Mouse (Mus musculus): Measurements from ENCODE around the gene Flad1.
A peak's percentile ranks its signal among the peaks of the same experiment; 100 is the strongest.
"Not testable (repeated sequence)": the region's sequence is repeated elsewhere in the genome, so short reads cannot be mapped to it uniquely, and the experiment has no call there.

Gene Flad1

GRCm38 (mm10) chr3:89411490-89412393 lies at the start of gene Flad1:
Gene Flad1 (minus strand): TSS chr3:89411870.
- peak; percentile 100 for DNase-seq (ENCODE audit: low spot score)

GRCm38 (mm10) chr3:89458965-89459807 lies 47.5 kb upstream of the Flad1 start:
- peak; percentile 97 for DNase-seq (ENCODE audit: low spot score)

- DNase-seq (ENCODE audit: low spot score) = no peak
Observed at GRCm38 (mm10) chr3:89458372-89458964, 46.8 kb upstream of the Flad1 start.

- DNase-seq (ENCODE audit: low spot score) = peak; percentile 91
Observed at GRCm38 (mm10) chr3:89456726-89457665, 45.3 kb upstream of the Flad1 start.

DNA sequence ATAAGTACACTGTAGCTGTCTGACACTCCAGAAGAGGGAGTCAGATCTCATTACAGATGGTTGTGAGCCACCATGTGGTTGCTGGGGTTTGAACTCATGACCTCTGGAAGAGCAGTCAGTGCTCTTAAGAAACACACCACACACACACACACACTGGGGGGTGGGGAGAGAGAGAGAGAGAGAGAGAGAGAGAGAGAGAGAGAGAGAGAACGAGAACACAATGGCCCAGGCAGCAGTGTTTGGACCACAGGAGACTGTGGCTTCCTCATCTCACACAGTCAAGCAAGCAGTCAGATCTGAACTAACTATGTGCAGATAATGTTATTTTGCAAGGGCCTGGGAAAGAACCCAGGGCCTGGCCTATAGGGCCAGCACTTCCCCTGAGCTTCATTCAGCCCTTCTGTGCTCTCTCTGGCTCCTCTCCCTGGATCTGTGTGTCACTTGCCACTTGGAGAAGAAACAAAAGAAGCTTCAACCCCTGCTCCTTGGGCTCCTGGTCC lies 44.2 kb upstream of the Flad1 start:
- DNase-seq (ENCODE audit: low spot score) = no peak

DNA sequence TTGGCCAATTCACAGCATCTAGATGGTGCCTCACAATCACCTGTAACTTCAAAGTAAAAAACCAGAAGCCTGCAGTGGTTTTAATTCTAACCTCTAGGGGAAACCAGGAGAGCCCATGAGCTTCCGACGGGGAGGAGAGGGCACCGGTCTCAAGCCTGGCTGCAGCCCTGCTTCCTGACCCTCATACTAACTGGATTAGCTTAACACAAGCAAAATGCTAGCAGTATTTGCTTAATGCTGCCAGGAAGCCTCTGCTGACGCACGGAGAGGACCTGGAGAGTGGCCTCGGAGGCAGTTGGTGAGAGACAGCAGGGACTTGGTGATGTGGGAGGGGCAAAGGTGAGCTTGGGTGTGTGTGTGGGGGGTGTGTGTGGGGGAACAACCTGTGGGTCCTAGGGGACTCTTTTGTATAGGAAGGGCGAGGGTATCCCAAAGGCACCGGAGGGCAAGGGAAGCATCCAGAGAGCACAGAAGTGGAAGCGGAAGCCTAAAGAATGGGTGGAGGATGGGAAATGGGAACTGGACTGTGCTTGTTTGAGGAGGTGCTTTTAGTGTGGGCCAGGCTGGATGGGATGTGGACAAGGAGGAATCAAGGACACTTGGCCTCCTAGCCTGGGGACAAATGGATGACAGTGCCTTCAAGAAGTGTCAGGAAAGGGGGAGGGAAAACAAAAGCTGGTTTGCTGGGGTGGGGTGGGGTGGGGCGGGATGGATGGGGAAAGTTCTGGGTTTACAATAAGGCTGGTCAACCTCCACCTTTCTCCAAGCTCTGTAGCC lies 42.9 kb upstream of the Flad1 start, which contains the start of gene Pmvk:
Pmvk (plus strand) TSS at position 141 of the 777 bp plus-strand sequence.
- no peak for DNase-seq (ENCODE audit: low spot score)

DNA sequence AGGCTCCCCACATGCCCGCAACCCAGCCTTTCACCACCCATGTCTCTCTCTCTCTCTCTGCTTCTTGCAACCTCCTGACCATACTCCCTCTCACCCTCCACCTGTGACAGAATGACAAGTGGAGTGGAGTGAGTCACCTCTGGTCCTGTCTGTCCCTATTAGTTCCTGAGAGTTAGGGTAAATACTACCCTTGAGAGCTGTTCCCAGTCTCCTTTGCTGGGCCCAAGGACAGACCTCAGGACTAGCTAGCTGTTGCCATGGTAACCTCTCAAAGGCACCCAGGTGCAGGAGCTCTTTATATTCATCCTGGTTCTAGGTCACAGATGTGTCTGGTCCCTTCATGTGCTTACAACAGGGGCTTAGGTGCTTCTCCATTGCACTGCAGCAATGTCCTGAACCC lies 40.2 kb upstream of the Flad1 start:
- no peak for DNase-seq (ENCODE audit: low spot score)

GRCm38 (mm10) chr3:89449541-89449940 lies 37.9 kb upstream of the Flad1 start:
- peak; percentile 74 for DNase-seq (ENCODE audit: low spot score)

DNA sequence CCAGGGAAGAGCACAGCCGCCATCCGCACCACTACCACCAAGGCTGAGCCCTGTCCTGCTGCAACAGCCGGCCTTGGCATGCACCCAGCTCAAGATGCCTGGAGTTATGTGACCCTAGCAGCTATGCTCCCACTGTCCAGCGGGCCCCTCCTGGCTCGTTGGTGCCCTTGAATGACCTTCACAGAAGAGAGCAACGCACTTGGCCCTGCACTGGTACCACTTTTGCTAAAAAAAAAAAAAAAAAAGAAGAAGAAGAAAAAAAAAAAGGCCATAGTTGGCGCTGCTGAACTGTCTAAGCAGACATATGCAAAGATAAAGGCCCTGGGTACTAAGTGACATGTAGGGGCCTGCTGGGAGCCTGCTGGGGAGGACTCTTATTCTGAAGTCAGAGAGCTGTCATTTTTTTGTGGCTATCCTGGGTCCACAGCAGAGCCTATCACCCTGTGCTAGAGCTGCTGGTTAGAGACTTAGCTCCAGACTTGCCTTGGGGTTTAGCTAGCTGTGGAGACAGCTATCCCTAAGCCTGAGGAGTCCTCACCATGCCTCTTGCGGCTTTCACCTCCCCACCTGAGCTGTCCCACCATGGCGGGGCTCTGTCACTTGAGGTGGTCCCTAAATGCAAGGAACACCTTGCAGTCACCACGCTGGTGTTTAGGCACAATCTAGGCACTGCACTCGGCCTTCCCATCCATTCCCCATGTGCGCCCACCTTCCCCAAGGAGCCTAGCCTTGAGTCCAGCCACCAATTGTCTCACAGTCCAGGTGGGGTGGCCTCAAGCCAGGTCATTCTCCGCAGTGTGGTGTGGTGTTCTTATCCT lies 37.3 kb upstream of the Flad1 start:
- no peak for DNase-seq (ENCODE audit: low spot score)

- no peak for DNase-seq (ENCODE audit: low spot score)
Observed at GRCm38 (mm10) chr3:89440691-89441090, 29.0 kb upstream of the Flad1 start.

- DNase-seq (ENCODE audit: low spot score) = peak; percentile 69
Observed at GRCm38 (mm10) chr3:89437269-89437668, 25.6 kb upstream of the Flad1 start.

DNA sequence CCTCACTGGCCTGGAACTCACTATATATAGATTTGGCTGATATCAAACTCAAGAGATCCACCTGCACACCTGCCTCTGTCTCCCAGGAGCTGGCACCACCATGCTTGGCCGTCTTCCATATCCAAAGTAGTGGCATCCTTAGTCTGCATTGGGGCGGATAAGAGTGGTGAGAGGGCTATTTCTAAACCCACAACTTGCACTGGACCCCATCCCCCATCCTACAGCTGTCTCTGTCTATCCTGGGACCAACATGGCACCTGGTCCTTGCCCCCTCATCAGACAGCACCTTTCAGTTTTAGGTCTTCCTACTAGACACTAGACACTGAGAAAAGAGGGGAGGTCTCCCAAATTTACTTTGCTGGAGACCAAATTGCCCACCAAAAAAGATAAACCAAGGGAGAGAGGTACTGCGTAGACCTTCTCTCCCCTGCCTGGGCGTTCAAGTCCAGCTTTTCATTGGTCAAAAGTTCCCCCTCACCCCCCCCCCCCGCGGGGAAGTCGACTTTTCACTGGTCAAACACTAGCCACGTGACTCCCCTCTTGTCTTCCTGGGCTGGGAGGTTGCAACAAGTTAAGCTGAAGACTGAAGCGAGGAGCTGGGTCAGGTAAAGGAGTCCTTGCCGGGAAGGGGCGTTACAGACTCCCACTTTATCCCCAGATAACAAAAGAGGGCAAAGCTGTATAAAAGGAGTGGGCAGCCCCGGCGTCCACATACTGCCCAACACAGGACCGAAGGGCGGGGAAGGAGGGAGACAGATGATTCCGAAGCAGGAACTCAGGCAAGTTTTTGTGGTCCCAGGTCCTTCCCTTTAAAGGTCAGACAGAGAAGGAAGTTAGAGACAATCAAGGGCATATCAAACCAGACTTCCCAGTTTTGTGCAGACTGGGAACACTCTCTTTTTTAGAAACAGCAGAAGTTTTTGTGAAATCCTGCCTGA lies 24.8 kb upstream of the Flad1 start, which contains the start of gene Pbxip1:
Pbxip1 (plus strand) TSS at position 531 of the 938 bp plus-strand sequence.
- peak; percentile 90 for DNase-seq (ENCODE audit: low spot score)

DNA sequence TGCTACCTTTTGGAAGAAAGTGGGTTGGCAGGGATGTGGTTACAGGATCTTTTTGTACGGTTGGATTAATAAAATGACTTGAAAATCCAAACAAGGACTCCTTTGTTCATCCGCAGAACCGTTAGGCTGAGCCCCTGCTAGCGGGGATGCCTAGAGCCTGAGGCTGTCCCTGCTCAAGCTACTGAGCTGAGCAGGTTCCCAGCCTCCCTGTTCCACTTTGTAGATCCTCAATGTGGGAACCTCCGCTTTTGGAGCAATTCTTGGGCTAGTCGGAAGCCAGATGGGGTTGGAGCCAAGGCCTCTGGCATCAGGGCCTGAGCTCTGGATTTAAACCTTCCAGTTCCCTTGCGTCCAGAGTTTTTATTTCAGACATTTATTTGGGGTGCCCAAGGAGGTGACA lies 23.4 kb upstream of the Flad1 start:
- no peak for DNase-seq (ENCODE audit: low spot score)

- DNase-seq (ENCODE audit: low spot score) = no peak
Observed at GRCm38 (mm10) chr3:89434532-89434931, 22.9 kb upstream of the Flad1 start.

GRCm38 (mm10) chr3:89432606-89433005 lies 20.9 kb upstream of the Flad1 start:
- no peak for DNase-seq (ENCODE audit: low spot score)

- peak; percentile 98 for DNase-seq (ENCODE audit: low spot score)
Observed at GRCm38 (mm10) chr3:89430171-89431159, 18.8 kb upstream of the Flad1 start, which contains the start of gene Pygo2. Gene Pygo2 (plus strand): TSS chr3:89430214.

GRCm38 (mm10) chr3:89429021-89429420 lies 17.4 kb upstream of the Flad1 start:
- DNase-seq (ENCODE audit: low spot score) = not testable (repeated sequence)
